Mouse (Mus musculus) heart, embryonic 15.5 days (tissue): ENCODE measurements at regions not wholly inside any gene's neighbourhood (a gene's known extent, or its start where the extent isn't known, plus 50 kb on each side); places are given as distances from the start of the nearest gene placed in this dataset.

Experiments used
- ATAC-seq: fragments of 200-750 bp; cut with Nextera tagmentation; replicated peaks from 2 replicates; pipeline ENCODE4 v1.8.0; 2017; ENCODE audit warnings: low read depth, moderate TSS enrichment; ENCODE audit not compliant: insufficient number of reproducible peaks, insufficient read depth, low FRiP score
- H3K27ac ChIP-seq: fragments of 300-500 bp; sonication (generic); 2 replicates; pipeline ENCODE4 v1.5.1; 2015; ENCODE audit warnings: mild to moderate bottlenecking, inconsistent platforms
- H3K27me3 ChIP-seq: fragments of 300-500 bp; sonication (generic); 2 replicates; pipeline ENCODE4 v1.6.1; 2015; ENCODE audit warnings: inconsistent platforms
- H3K36me3 ChIP-seq: fragments of 300-500 bp; sonication (generic); 2 replicates; pipeline ENCODE4 v1.6.1; 2015; ENCODE audit warnings: mild to moderate bottlenecking, inconsistent platforms
- H3K4me1 ChIP-seq: fragments of 300-500 bp; sonication (generic); replicated peaks from 2 replicates; pipeline ENCODE4 v1.6.1; 2015; ENCODE audit warnings: inconsistent platforms
- H3K4me2 ChIP-seq: fragments of 300-500 bp; sonication (generic); 2 replicates; pipeline ENCODE4 v1.6.1; 2015; ENCODE audit warnings: inconsistent platforms, mild to moderate bottlenecking, moderate library complexity
- H3K4me3 ChIP-seq: fragments of 300-500 bp; sonication (generic); 2 replicates; pipeline ENCODE4 v1.5.1; 2015; ENCODE audit warnings: mild to moderate bottlenecking, inconsistent platforms
- H3K9ac ChIP-seq: fragments of 300-500 bp; sonication (generic); 2 replicates; pipeline ENCODE4 v1.6.1; 2015; ENCODE audit warnings: mild to moderate bottlenecking, inconsistent platforms
- H3K9me3 ChIP-seq: fragments of 300-500 bp; sonication (generic); replicated peaks from 2 replicates; pipeline ENCODE4 v1.6.1; 2016; ENCODE audit warnings: inconsistent platforms
- WGBS: fragments of 180-500 bp; shearing (Covaris S2); methylation state at CpG from one replicate; pipeline ENCODE4 v1.1.7; 2015; ENCODE audit warnings: mixed read lengths; 5-methylcytosine and 5-hydroxymethylcytosine counted together

- Histone ChIP-seq H3K27ac (no peak overlapping the region), H3K36me3 (no peaks in the 10 kb centered on the region), H3K4me3 (no peak overlapping the region), H3K9ac (no peak overlapping the region), H3K27me3 (no peaks in the 10 kb centered on the region), H3K9me3 (no peaks in the 10 kb centered on the region), H3K4me2 (no peak overlapping the region), H3K4me1 (peaks cover 11% of the 10 kb centered on the region)
- WGBS, result 26% methylated on average over 1 of the region's 1 CpGs
- ATAC-seq, result no peak
Observed at GRCm38 (mm10) chr1:142985516-142985915, 654.9 kb upstream of the B3galt2 start.

GRCm38 (mm10) chr1:143000216-143000615 lies 640.2 kb upstream of the B3galt2 start:
- H3K27ac ChIP-seq, result no peak overlapping the region
- no peaks in the 10 kb centered on the region for H3K36me3 ChIP-seq
- no peaks in the 10 kb centered on the region for H3K4me1 ChIP-seq
- WGBS, result 56% methylated on average over 1 of the region's 1 CpGs
- H3K27me3 ChIP-seq, result no peaks in the 10 kb centered on the region
- ATAC-seq, result no peak
- H3K4me2 ChIP-seq, result no peak overlapping the region
- no peak overlapping the region for H3K9ac ChIP-seq
- no peaks in the 10 kb centered on the region for H3K9me3 ChIP-seq
- no peak overlapping the region for H3K4me3 ChIP-seq

GRCm38 (mm10) chr1:143001112-143001511 lies 639.4 kb upstream of the B3galt2 start:
- H3K4me1 ChIP-seq, result no peaks in the 10 kb centered on the region
- ATAC-seq, result no peak
- WGBS, result 77% methylated on average over 3 of the region's 3 CpGs
- H3K27me3 ChIP-seq, result no peaks in the 10 kb centered on the region
- no peaks in the 10 kb centered on the region for H3K9me3 ChIP-seq
- H3K27ac ChIP-seq, result no peak overlapping the region
- no peak overlapping the region for H3K4me2 ChIP-seq
- H3K9ac ChIP-seq, result no peak overlapping the region
- H3K4me3 ChIP-seq, result no peak overlapping the region
- H3K36me3 ChIP-seq, result no peaks in the 10 kb centered on the region

- ATAC-seq, result no peak
- no peaks in the 10 kb centered on the region for H3K9me3 ChIP-seq
- 65% methylated on average over 3 of the region's 3 CpGs for WGBS
Observed at GRCm38 (mm10) chr1:143006045-143006444, 634.4 kb upstream of the B3galt2 start.

GRCm38 (mm10) chr1:143019982-143020381 lies 620.5 kb upstream of the B3galt2 start:
- Histone ChIP-seq H3K4me1 (no peaks in the 10 kb centered on the region), H3K9ac (no peak overlapping the region), H3K4me3 (no peak overlapping the region), H3K27me3 (no peaks in the 10 kb centered on the region), H3K4me2 (no peak overlapping the region), H3K9me3 (no peaks in the 10 kb centered on the region), H3K36me3 (no peaks in the 10 kb centered on the region), H3K27ac (no peak overlapping the region)
- ATAC-seq, result no peak
- WGBS, result 71% methylated on average over 2 of the region's 2 CpGs

More at GRCm38 (mm10) chr1:143006045-143006444, 634.4 kb upstream of the B3galt2 start:
- Histone ChIP-seq H3K4me3 (no peak overlapping the region), H3K27me3 (no peaks in the 10 kb centered on the region), H3K4me1 (no peaks in the 10 kb centered on the region), H3K36me3 (no peaks in the 10 kb centered on the region), H3K27ac (no peak overlapping the region), H3K4me2 (no peak overlapping the region), H3K9ac (no peak overlapping the region)

- 72% methylated on average over 2 of the region's 2 CpGs for WGBS
Observed at GRCm38 (mm10) chr1:143053161-143053560, 587.3 kb upstream of the B3galt2 start.

GRCm38 (mm10) chr1:143053599-143053998 lies 586.9 kb upstream of the B3galt2 start:
- no peaks in the 10 kb centered on the region for H3K4me1 ChIP-seq
- H3K9ac ChIP-seq, result no peak overlapping the region
- H3K4me3 ChIP-seq, result no peak overlapping the region
- H3K4me2 ChIP-seq, result no peak overlapping the region
- no peak overlapping the region for H3K27ac ChIP-seq
- WGBS, result 91% methylated on average over 2 of the region's 2 CpGs
- no peaks in the 10 kb centered on the region for H3K9me3 ChIP-seq
- no peaks in the 10 kb centered on the region for H3K36me3 ChIP-seq
- H3K27me3 ChIP-seq, result no peaks in the 10 kb centered on the region
- no peak for ATAC-seq

More at GRCm38 (mm10) chr1:143053161-143053560, 587.3 kb upstream of the B3galt2 start:
- Histone ChIP-seq H3K27ac (no peak overlapping the region), H3K36me3 (no peaks in the 10 kb centered on the region), H3K4me1 (no peaks in the 10 kb centered on the region), H3K9ac (no peak overlapping the region), H3K9me3 (no peaks in the 10 kb centered on the region), H3K27me3 (no peaks in the 10 kb centered on the region), H3K4me3 (no peak overlapping the region), H3K4me2 (no peak overlapping the region)
- no peak for ATAC-seq

GRCm38 (mm10) chr1:143054451-143055024 lies 585.9 kb upstream of the B3galt2 start:
- H3K4me2 ChIP-seq, result no peak overlapping the region
- ATAC-seq, result no peak
- 67% methylated on average over 3 of the region's 3 CpGs for WGBS
- no peaks in the 10 kb centered on the region for H3K36me3 ChIP-seq
- no peak overlapping the region for H3K4me3 ChIP-seq
- H3K27ac ChIP-seq, result no peak overlapping the region
- H3K4me1 ChIP-seq, result no peaks in the 10 kb centered on the region
- no peaks in the 10 kb centered on the region for H3K9me3 ChIP-seq
- no peaks in the 10 kb centered on the region for H3K27me3 ChIP-seq
- no peak overlapping the region for H3K9ac ChIP-seq

GRCm38 (mm10) chr1:143060698-143061576 lies 579.5 kb upstream of the B3galt2 start:
- WGBS, result 80% methylated on average over 4 of the region's 4 CpGs
- H3K4me2 ChIP-seq, result no peak overlapping the region
- ATAC-seq, result no peak

GRCm38 (mm10) chr1:143065493-143065892 lies 575.0 kb upstream of the B3galt2 start:
- H3K9ac ChIP-seq, result no peak overlapping the region
- no peak overlapping the region for H3K27ac ChIP-seq
- H3K27me3 ChIP-seq, result no peaks in the 10 kb centered on the region
- H3K9me3 ChIP-seq, result no peaks in the 10 kb centered on the region
- H3K36me3 ChIP-seq, result no peaks in the 10 kb centered on the region
- no peak for ATAC-seq
- no peaks in the 10 kb centered on the region for H3K4me1 ChIP-seq
- H3K4me2 ChIP-seq, result no peak overlapping the region
- H3K4me3 ChIP-seq, result no peak overlapping the region

More at GRCm38 (mm10) chr1:143060698-143061576, 579.5 kb upstream of the B3galt2 start:
- no peaks in the 10 kb centered on the region for H3K4me1 ChIP-seq
- H3K27ac ChIP-seq, result no peak overlapping the region
- H3K4me3 ChIP-seq, result no peak overlapping the region
- no peaks in the 10 kb centered on the region for H3K36me3 ChIP-seq
- H3K9me3 ChIP-seq, result no peaks in the 10 kb centered on the region
- no peaks in the 10 kb centered on the region for H3K27me3 ChIP-seq
- no peak overlapping the region for H3K9ac ChIP-seq

- 79% methylated on average over 3 of the region's 3 CpGs for WGBS
- no peak overlapping the region for H3K4me2 ChIP-seq
- H3K36me3 ChIP-seq, result no peaks in the 10 kb centered on the region
- no peaks in the 10 kb centered on the region for H3K9me3 ChIP-seq
- no peak overlapping the region for H3K4me3 ChIP-seq
- H3K9ac ChIP-seq, result no peak overlapping the region
- H3K27ac ChIP-seq, result no peak overlapping the region
- no peaks in the 10 kb centered on the region for H3K4me1 ChIP-seq
- no peak for ATAC-seq
- H3K27me3 ChIP-seq, result no peaks in the 10 kb centered on the region
Observed at GRCm38 (mm10) chr1:143071781-143072382, 568.6 kb upstream of the B3galt2 start.
